Mouse (Mus musculus) spleen, adult 2 months (tissue): Measurements from ENCODE around the gene Pdzd3.

Experiments
- CTCF ChIP-seq: fragments of 200-500 bp; IDR thresholded peaks from 2 replicates; pipeline ENCODE4 v1.5.1; 2011; ENCODE audit warnings: mild to moderate bottlenecking, inconsistent platforms; ENCODE audit not compliant: insufficient read depth, insufficient read length, insufficient replicate concordance; ENCODE audit errors: extremely low read depth
- POLR2A ChIP-seq: fragments of 200-500 bp; IDR thresholded peaks from 2 replicates; pipeline ENCODE4 v1.6.1; 2011; ENCODE audit warnings: low read depth, low read length, inconsistent platforms

DNA sequence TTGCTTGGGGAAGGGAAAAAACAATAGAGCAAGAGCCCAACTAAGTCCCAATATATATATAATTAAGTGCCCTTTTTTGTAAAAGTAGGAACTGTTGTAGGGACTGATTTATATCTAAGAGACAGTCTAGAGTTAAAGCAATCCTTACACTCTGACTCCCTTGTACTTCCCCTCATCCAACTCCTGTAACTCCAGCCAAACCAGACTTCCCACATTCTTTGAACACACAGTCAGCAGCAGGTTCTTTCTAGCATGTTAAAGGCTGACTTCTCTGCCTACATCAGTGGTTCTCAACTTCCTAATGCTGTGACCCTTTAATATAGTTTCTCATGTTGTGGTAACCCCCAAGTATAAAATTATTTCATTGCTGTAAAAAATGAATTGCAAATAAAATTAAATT, 51.7 kb downstream of the Pdzd3 start:
- no peak for TF ChIP-seq CTCF
- TF ChIP-seq POLR2A: no peak
